Mouse (Mus musculus): ENCODE data around the gene Grm1. TPM values are rescaled to one million over a fixed set of nuclear protein-coding genes. Genes with fewer than 3 reads are reported as not detected.
"Not testable (repeated sequence)": the region's sequence is repeated elsewhere in the genome, so short reads cannot be mapped to it uniquely, and the experiment has no call there.

Grm1 gene
- polyA plus RNA-seq, 1 experiment from 2014 or later = 0.09 TPM

DNA sequence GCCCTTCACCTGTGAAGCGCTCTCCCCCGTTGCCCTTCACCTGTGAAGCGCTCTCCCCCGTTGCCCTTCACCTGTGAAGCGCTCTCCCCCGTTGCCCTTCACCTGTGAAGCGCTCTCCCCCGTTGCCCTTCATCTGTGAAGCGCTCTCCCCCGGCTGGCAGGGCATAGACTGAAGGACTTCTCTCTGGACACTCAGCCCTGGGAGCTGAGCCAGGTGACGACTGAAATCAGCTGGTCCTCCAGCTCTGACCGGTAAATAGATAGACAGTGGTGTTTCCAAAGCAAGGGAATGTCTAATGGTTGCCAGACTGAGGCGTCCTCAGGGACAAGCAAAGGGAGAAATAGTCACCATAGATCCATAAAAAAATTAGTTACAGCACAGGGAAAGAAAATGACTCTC lies 36.7 kb downstream of the Grm1 start:
- not testable (repeated sequence) for H3K27me3 ChIP-seq (replicated peaks); H3K4me1 ChIP-seq (replicated peaks); H3K9ac ChIP-seq; ATAC-seq (ENCODE audit: insufficient number of reproducible peaks, low FRiP score); H3K27ac ChIP-seq (ENCODE audit: poor library complexity, severe bottlenecking); H3K4me3 ChIP-seq; H3K9me3 ChIP-seq (replicated peaks); H3K36me3 ChIP-seq; H3K4me2 ChIP-seq
- 38% methylated on average over 13 of the region's 13 CpGs for WGBS

DNA sequence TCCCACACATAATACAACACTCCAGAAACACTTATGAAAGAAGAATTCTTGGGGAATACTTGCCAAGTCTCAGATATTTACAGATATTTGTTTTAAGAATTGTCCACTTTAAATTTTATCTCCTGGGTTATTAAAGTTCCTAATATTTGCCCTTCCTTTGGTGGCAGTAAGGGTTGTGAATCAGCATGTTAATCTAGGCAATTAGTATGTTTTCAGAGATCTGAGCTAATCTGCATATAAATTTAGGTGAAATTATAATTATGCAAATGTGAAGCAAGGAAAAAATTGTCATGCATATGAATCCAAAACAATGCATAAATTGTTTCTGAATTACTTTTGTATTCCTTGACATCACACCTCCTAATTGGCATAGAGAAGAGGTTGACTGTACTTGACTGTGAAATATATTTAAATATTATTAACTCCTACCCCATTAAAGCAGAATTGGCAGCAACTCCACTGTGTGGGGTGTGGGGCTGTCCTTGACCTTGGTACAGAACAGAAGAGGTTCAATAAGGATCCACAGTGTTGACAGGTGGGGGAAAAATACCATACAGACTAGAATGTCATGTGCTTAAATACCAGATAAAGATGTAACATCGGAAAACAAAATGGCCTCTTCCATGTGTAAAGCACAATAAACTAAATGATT lies 37.6 kb downstream of the Grm1 start:
- no peak overlapping the region for H3K9ac ChIP-seq
- no peaks in the 10 kb centered on the region for H3K36me3 ChIP-seq
- no peaks in the 10 kb centered on the region for H3K9me3 ChIP-seq (replicated peaks)
- no peak for ATAC-seq (ENCODE audit: insufficient number of reproducible peaks, low FRiP score)
- no peaks in the 10 kb centered on the region for H3K27me3 ChIP-seq (replicated peaks)
- H3K4me3 ChIP-seq = no peak overlapping the region
- no peaks in the 10 kb centered on the region for H3K4me1 ChIP-seq (replicated peaks)
- no peak overlapping the region for H3K4me2 ChIP-seq
- WGBS = 63% methylated on average over 1 of the region's 1 CpGs
- no peak overlapping the region for H3K27ac ChIP-seq (ENCODE audit: poor library complexity, severe bottlenecking)

DNA sequence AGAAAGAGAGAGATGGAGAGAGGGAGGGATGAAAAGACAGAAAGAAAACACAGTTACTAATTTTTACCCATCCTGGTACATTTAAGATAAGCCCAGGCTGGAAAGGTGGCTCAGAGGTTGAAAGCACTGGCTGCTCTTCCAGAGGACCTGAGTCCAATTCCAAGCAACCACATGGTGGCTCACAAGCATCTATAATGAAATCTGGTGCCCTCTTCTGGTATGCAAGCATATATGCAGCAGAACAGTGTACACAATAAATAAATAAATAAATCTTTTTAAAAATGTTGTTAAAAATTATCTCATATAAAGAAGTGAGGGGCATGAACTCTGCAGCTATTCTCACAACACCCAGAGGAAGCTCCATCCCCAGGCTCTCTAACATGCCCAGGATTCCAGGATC lies 42.8 kb downstream of the Grm1 start:
- Histone ChIP-seq H3K9ac (no peak overlapping the region), H3K4me2 (no peak overlapping the region), H3K36me3 (no peaks in the 10 kb centered on the region), H3K9me3 (replicated peaks) (no peaks in the 10 kb centered on the region), H3K27me3 (replicated peaks) (no peaks in the 10 kb centered on the region), H3K4me1 (replicated peaks) (no peaks in the 10 kb centered on the region), H3K4me3 (no peak overlapping the region), H3K27ac (ENCODE audit: poor library complexity, severe bottlenecking) (no peak overlapping the region)
- no peak for ATAC-seq (ENCODE audit: insufficient number of reproducible peaks, low FRiP score)

DNA sequence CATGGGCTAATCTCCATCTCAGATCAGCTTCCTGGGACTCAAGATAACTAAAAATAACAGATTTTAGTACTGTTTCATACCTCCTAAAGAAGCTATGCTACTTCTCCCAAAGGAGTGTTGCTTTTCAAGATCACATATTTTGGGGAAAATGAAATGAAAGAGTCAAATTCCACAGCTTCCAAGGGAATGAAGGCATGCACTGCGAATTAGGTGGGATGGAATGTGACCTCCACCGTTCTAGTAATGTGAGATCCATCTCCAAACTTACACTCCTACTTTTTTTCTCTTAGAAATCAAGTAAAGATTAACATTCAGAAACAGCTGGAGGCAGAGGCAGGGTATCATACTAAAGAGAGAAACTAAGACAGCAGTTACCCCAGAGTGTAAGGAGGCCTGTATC lies 49.9 kb downstream of the Grm1 start:
- 51% methylated on average over 2 of the region's 2 CpGs for whole genome bisulfite sequencing
- Histone ChIP-seq H3K36me3 (no peaks in the 10 kb centered on the region), H3K27me3 (replicated peaks) (no peaks in the 10 kb centered on the region), H3K4me2 (no peak overlapping the region), H3K9ac (no peak overlapping the region), H3K27ac (ENCODE audit: poor library complexity, severe bottlenecking) (no peak overlapping the region), H3K4me1 (replicated peaks) (no peaks in the 10 kb centered on the region), H3K4me3 (no peak overlapping the region), H3K9me3 (replicated peaks) (0 out of 2 replicates have a peak, but pooled peaks cover 3% of the 10 kb centered on the region)
- ATAC-seq (ENCODE audit: insufficient number of reproducible peaks, low FRiP score) = no peak

DNA sequence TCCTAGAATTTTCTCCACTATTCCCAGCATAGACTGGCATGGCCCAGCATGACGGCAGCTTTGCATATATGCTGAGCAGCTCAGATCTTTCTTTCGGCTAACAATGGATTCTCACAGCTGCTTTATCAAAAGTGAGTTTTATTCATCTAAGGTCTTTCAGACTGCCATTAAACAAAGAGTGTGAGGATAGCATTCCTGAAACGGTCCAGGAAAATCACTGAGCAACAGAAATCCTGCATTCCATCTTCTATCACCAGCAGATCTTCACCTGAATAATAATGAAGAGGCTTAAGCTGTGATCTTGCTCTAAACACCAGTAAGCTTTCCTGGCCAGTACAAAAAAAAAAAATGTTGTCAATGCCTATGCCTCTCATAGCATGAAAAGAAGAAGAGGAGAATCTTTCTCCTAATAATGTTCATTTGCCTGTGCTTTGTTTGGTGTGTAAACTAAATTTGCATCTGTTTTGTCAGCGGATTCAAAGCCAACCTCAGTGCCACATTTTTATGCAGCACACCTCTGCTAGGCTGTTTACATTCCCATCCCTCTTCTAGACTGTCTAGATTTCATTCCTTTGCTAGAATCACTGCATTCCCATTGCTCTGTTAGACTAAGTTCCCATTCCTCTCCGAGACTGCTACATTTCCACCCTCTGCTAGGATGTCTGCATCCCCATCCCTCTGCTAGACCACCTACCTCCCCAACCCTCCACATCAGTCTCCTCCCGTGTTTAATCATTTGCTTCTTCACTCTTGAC lies 56.2 kb downstream of the Grm1 start:
- no peak overlapping the region for H3K27ac ChIP-seq (ENCODE audit: poor library complexity, severe bottlenecking)
- H3K27me3 ChIP-seq (replicated peaks) = no peaks in the 10 kb centered on the region
- no peak for ATAC-seq (ENCODE audit: insufficient number of reproducible peaks, low FRiP score)
- 53% methylated on average over 6 of the region's 6 CpGs for WGBS
- H3K4me2 ChIP-seq = no peak overlapping the region
- no peaks in the 10 kb centered on the region for H3K36me3 ChIP-seq
- no peak overlapping the region for H3K9ac ChIP-seq
- H3K9me3 ChIP-seq (replicated peaks) = 0 out of 2 replicates have a peak, but pooled peaks cover 3% of the 10 kb centered on the region
- H3K4me3 ChIP-seq = no peak overlapping the region
- H3K4me1 ChIP-seq (replicated peaks) = no peaks in the 10 kb centered on the region

DNA sequence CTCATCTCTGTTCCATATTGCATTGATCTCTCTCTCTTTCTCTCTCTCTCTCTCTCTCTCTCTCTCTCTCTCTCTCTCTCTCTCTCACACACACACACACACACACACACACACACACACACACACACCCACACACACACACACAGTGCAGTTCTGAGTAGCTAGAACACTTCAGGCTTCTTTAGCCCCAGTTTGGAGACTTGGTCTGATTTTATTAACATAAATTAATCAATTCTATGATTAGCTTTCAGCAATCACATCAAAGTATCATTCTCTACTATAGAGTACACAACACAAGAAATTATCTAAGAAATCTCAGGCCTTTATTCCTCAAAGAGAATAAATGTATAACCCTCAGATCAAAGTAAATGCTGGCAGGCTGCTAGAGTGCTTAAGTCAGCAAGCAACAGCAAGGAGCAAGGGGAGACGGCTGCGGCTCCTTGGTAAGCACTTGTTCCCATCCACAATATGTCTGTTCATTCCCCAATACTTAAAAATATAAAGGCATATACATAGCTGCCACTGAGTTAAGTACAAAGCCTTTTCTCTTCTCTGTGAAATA lies 63.1 kb downstream of the Grm1 start:
- H3K4me1 ChIP-seq (replicated peaks) = no peaks in the 10 kb centered on the region
- H3K27me3 ChIP-seq (replicated peaks) = no peaks in the 10 kb centered on the region
- WGBS = 78% methylated on average over 2 of the region's 2 CpGs
- H3K9me3 ChIP-seq (replicated peaks) = no peaks in the 10 kb centered on the region
- H3K9ac ChIP-seq = no peak overlapping the region
- no peak overlapping the region for H3K4me3 ChIP-seq
- H3K4me2 ChIP-seq = no peak overlapping the region
- ATAC-seq (ENCODE audit: insufficient number of reproducible peaks, low FRiP score) = no peak
- no peak overlapping the region for H3K27ac ChIP-seq (ENCODE audit: poor library complexity, severe bottlenecking)
- H3K36me3 ChIP-seq = no peaks in the 10 kb centered on the region

DNA sequence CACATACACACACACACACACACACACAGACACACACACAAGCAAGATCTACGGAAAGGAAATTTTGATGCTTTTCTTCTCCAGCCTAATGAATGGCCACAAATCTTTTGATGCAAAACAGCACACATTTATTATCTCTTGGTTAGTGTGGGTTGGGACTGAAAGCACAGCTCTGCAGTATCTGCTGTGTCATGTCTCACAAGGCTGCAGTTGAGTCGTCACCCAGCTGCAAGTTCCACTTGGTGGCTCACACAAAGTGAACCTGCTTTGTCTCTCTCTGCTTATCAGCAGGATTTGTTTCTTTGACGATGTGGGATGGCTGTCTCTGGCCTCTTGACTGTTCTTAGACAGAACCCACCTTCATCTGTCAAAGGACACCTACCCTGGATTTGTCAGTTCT lies 68.5 kb downstream of the Grm1 start:
- Histone ChIP-seq H3K36me3 (no peaks in the 10 kb centered on the region), H3K9ac (no peak overlapping the region), H3K4me1 (replicated peaks) (no peaks in the 10 kb centered on the region), H3K4me3 (no peak overlapping the region), H3K9me3 (replicated peaks) (no peaks in the 10 kb centered on the region), H3K27me3 (replicated peaks) (no peaks in the 10 kb centered on the region), H3K4me2 (no peak overlapping the region), H3K27ac (ENCODE audit: poor library complexity, severe bottlenecking) (no peak overlapping the region)
- 23% methylated on average over 3 of the region's 3 CpGs for WGBS
- ATAC-seq (ENCODE audit: insufficient number of reproducible peaks, low FRiP score) = no peak

DNA sequence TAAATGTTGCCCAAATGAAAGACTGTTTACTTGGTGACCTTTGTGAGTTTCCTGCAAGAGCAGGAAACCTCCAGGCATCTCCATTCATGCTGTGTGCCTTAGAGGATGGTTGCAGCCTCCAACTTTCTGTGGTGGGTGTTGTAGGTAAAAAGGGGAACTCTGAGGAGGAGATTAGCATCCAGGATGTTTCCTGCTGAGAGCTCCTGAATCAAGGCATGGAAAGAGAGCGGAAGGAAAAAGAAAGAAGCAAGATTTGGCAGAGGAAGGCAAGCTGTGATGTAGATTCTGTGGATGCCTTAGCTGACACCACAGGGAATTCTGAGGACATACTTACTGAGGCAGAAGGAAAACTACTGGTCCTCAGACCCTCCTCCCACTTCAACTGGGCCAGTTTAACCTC lies 85.4 kb downstream of the Grm1 start:
- 29% methylated on average over 1 of the region's 1 CpGs for WGBS
- Histone ChIP-seq H3K9ac (no peak overlapping the region), H3K4me3 (no peak overlapping the region)

DNA sequence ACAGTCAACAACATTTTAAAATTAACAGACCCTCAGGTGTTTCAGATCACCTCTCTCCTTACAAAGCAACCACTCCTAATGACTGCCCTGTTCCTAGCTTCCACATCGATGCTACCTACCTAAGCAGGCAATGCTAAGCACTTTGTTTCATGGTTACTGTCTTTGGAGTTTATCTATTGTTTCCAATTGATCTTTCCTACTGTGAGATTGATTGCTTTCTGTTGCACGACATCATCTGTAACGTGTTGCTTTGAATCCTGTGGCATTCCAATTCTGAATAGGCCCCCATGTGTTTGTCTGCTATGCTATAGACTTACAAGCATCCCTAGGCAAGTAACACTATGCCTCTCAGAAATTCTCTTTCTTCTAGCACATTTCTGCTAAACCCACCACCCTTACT lies 90.4 kb downstream of the Grm1 start:
- no peaks in the 10 kb centered on the region for H3K9me3 ChIP-seq (replicated peaks)

More for the DNA sequence above, 85.4 kb downstream of the Grm1 start:
- H3K9me3 ChIP-seq (replicated peaks) = no peaks in the 10 kb centered on the region
- no peaks in the 10 kb centered on the region for H3K36me3 ChIP-seq
- ATAC-seq (ENCODE audit: insufficient number of reproducible peaks, low FRiP score) = no peak
- no peak overlapping the region for H3K4me2 ChIP-seq
- no peaks in the 10 kb centered on the region for H3K27me3 ChIP-seq (replicated peaks)
- no peak overlapping the region for H3K27ac ChIP-seq (ENCODE audit: poor library complexity, severe bottlenecking)
- no peaks in the 10 kb centered on the region for H3K4me1 ChIP-seq (replicated peaks)

DNA sequence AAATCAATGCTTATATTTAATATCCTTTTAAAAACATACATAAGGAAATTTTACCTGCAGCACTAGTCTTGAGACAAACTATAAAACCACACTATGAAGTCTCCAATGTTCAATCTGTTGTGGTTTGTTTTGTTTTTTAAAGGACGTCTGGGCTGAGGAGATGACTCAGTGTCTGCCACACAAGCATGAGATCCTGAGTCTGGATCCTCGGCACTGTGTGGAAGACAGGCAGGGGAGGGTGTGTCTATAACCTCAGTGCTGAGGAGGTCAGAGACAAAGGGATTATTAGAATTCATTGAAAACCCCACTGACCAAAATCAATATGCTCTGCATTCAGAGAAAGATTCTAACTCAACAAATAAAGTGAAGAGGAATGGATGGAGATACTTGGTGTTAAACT lies 110.8 kb downstream of the Grm1 start:
- H3K27me3 ChIP-seq (replicated peaks) = no peaks in the 10 kb centered on the region
- no peaks in the 10 kb centered on the region for H3K36me3 ChIP-seq
- no peak overlapping the region for H3K9ac ChIP-seq
- H3K4me1 ChIP-seq (replicated peaks) = no peaks in the 10 kb centered on the region
- no peak overlapping the region for H3K4me2 ChIP-seq
- no peak overlapping the region for H3K27ac ChIP-seq (ENCODE audit: poor library complexity, severe bottlenecking)
- no peak overlapping the region for H3K4me3 ChIP-seq
- no peaks in the 10 kb centered on the region; the same call in 1 of the 2 replicates for H3K9me3 ChIP-seq (replicated peaks)
- no peak for ATAC-seq (ENCODE audit: insufficient number of reproducible peaks, low FRiP score)
- WGBS = 48% methylated on average over 2 of the region's 2 CpGs

More for the DNA sequence above, 90.4 kb downstream of the Grm1 start:
- Histone ChIP-seq H3K27me3 (replicated peaks) (no peaks in the 10 kb centered on the region), H3K36me3 (no peaks in the 10 kb centered on the region), H3K9ac (no peak overlapping the region), H3K4me1 (replicated peaks) (no peaks in the 10 kb centered on the region), H3K27ac (ENCODE audit: poor library complexity, severe bottlenecking) (no peak overlapping the region), H3K4me2 (no peak overlapping the region), H3K4me3 (no peak overlapping the region)
- 78% methylated on average over 3 of the region's 3 CpGs for WGBS
- no peak for ATAC-seq (ENCODE audit: insufficient number of reproducible peaks, low FRiP score)

DNA sequence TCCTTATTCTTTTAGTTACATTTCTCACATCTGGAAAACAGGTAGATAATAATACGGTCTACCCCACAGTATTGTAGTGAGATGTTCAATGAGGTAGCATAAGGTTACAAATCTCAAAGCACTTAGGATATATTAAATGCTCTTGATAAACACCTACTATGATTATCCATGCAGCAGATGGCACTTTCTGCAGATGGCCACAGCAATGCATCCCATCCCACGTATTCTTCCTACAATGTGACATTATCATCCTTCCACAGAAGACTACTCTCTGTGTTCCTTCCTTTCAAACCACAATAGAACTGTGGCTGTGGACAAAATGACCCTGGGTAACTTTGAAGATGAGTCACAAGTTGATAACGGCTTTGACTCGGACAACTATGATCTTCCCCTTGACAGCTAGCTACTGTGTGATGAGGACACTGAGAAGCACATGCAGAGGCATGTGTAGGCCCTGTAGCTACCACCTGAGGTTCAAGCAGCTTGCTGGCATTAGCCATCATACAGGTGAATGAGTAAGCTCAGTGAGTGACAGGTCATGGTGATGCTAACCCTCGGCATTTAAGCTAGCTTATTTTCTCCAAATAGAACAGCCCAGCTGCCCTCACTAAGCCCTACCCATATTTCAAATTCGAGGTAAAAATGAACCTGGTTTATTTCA lies 117.5 kb downstream of the Grm1 start:
- Histone ChIP-seq H3K9ac (no peak overlapping the region), H3K4me1 (replicated peaks) (no peaks in the 10 kb centered on the region)
- no peak for ATAC-seq (ENCODE audit: insufficient number of reproducible peaks, low FRiP score)

More for the DNA sequence above, 117.5 kb downstream of the Grm1 start:
- H3K9me3 ChIP-seq (replicated peaks) = peaks cover 15% of the 10 kb centered on the region
- no peak overlapping the region for H3K4me3 ChIP-seq
- H3K36me3 ChIP-seq = no peaks in the 10 kb centered on the region
- H3K27me3 ChIP-seq (replicated peaks) = no peaks in the 10 kb centered on the region
- WGBS = 77% methylated on average over 6 of the region's 6 CpGs
- H3K4me2 ChIP-seq = no peak overlapping the region
- H3K27ac ChIP-seq (ENCODE audit: poor library complexity, severe bottlenecking) = no peak overlapping the region
